Mouse (Mus musculus): ENCODE results near the gene 1700003F12Rik.

1700003F12Rik gene

GRCm38 (mm10) chr2:154574271-154574670 lies 27.4 kb downstream of the 1700003F12Rik start:
- no peak for DNase-seq (ENCODE audit: low read depth, low spot score)

DNA sequence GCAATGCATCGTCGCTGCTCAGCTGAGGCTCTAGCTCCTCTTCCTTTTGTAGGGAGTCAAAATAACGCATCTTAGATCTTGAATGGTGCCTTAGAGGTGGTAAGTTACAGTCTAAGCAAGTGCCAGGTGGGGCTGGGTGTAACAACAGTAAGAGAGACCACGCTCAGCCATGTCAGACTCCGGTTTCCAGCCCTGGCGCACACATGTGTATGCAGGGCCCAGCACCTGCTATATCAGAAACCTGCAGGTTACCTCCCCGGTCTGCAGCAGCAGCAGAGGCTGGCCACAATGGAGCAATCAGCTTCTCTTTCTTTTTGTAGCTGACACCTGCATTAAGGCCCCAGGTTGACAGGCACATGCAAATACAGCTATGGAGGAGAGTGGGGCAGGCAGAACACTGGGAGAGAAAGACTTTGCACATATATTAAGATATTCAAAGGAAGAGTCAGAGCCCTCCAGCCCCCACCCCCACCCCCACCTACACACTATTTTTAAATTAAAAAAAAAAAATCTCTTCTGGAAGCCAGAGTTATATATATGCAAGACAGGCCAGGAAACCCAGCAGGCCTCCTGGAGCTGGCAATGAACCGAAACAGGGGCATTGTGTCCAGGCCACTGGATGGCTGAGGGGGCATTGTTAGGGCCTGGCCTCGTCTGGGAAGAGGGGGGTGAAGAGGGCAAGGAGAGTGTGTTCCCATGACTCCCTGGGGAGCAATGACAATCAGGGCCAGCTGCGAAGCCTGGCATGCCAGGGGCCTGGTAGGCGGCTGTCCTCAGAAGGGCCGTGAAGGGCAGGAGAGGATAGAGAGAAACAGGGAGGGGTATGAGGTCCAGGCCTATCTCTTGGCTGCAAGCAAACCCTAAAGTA lies 30.2 kb downstream of the 1700003F12Rik start:
- no peak for DNase-seq (ENCODE audit: low read depth, low spot score)

DNA sequence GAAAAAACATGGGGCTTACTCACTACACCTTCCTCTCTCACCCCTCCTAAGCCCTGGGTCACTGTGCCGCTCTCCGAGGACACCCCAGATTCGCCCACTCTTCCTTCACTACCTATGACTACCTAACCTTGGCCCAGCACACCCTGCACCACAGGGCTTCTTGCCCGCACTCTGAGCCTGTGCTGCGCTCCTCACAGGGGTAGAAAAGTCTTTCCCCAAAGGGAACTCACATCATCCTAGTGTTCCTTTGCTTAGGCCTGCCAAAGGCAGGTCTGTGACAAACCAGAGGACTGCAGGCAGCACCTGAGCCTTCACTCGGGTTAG lies 30.8 kb downstream of the 1700003F12Rik start:
- DNase-seq (ENCODE audit: low read depth, low spot score), result no peak

DNA sequence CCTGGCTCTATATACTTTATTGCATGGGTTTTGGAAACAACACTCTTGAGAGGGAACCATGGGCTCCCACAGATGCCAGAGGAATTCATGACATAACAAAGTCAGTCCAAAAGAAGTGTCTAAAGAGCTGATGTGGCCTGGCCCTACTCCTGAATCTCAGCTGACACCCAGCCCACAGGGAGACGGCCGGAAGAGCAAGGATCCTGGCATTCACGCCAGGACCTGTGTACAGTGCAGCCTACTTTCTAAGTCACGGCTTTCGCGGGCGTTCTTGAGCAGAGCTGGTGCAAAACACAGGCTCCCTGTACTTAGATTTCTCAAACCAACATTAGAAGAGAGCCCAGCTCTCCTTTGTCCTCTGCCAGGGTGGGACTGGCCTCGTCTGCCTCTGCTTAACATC lies 33.7 kb downstream of the 1700003F12Rik start:
- no peak for DNase-seq (ENCODE audit: low read depth, low spot score)

GRCm38 (mm10) chr2:154581421-154581820 lies 34.5 kb downstream of the 1700003F12Rik start:
- DNase-seq (ENCODE audit: low read depth, low spot score), result no peak

DNA sequence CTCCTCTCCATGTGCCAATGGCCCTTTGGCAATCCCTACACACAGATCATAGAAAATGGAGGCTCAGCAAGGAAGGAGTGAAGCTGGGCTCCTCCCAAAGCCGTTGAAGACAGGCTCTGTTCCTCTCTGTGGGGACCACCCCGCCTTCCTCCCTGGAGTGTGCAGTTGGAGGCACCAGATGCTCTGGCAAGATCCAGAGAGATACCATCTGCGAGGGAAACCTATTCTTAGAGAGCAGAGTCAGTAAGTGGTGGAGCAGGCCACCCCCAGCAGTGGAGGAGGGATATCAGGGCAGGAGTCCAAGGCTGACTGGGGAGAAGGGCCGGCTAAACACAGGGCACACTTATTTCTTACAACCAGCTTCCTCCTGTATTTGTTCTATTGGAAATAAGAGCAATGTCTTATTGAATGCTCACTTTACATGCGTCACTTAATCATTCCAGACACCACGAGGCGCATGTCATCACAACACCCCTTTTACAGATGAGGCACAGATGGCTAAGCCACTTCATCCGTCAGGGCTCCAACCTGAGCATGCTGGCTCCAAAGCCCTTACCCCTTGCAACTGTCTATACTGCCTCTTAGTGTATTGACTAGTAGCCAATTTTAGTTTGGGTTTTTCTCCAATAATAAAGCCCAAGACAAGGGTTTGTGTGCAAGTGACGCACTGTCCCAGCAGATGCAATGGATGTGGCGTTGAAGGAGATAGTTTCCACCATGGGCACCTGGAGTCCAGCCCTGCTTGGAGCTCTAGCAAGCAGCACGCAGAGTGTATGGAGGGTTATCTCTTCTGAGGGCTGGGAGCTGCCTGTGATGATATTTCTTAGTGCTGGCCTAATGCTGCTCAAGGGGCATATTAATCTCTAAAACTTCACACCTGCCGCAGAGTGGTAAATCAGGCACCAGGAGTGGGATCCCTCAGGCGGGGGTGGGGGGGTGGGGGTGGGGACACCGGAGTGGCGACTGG lies 37.3 kb downstream of the 1700003F12Rik start:
- no peak for DNase-seq (ENCODE audit: low read depth, low spot score)

GRCm38 (mm10) chr2:154584931-154585601 lies 38.2 kb downstream of the 1700003F12Rik start:
- no peak for DNase-seq (ENCODE audit: low read depth, low spot score)

DNA sequence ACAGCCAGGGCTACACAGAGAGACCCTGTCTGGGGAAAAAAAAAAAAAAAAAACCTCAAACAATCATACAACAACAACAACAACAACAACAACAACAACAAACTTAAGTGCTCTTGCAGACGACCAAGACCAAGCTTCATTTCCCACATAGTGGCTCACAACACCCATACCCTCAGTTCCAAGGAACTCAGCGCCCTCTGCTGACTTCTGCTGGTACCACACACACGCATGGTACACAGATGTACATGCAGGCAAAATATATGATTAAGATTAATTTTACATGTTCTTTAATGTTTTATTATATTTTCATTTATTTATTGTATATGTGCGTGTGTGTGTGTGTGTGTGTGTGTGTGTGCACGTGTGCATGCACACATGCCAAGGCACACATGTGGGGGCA lies 39.5 kb downstream of the 1700003F12Rik start:
- DNase-seq (ENCODE audit: low read depth, low spot score), result no peak

DNA sequence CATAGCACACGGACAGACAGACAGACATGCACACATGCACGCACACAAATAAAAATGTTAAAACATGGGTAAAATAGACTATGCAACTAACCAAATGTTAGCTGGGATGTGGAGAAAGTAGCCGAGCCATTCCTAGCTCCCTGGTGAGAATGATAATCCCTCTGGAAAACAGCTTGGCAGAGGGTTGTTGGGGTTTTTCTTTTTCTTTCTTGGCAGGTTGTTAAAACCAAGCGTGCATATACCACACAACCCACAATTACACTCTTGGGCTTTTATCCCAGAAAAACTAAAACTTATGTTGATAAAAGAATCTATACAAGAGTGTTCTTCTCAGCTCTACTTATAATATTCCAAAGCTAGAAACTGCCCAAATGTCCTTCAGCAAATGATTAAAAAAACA lies 42.2 kb downstream of the 1700003F12Rik start:
- DNase-seq (ENCODE audit: low read depth, low spot score), result no peak

GRCm38 (mm10) chr2:154591239-154591638 lies 44.4 kb downstream of the 1700003F12Rik start:
- DNase-seq (ENCODE audit: low read depth, low spot score), result no peak

DNA sequence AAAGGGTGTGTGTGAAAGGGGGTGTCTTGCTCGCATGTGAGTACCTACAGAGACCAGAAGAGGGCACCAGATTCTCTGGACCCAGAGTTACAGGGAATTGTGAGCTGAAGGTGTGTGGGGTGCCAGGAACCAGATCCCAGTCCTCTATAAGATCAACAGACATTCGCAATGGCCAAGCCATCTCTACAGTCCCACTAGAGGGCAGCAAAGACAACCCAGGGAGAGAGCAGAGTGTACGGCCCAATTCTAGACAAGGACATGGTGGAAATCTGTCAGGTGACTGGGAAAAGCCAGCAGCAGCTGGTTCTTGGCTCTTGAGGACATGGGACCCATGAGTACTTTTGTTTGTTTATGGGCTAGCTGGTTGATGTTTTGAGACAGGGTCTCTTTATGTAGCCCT lies 46.1 kb downstream of the 1700003F12Rik start:
- DNase-seq (ENCODE audit: low read depth, low spot score), result no peak

GRCm38 (mm10) chr2:154595775-154596174 lies 48.9 kb downstream of the 1700003F12Rik start:
- no peak for DNase-seq (ENCODE audit: low read depth, low spot score)

GRCm38 (mm10) chr2:154597399-154597798 lies 50.5 kb downstream of the 1700003F12Rik start:
- DNase-seq (ENCODE audit: low read depth, low spot score), result no peak

Data from embryo, embryonic 11.5 days (tissue).